Mouse (Mus musculus): Measurements from ENCODE around the gene Cobl. TPM values are rescaled to one million over a fixed set of nuclear protein-coding genes. Genes with fewer than 3 reads are reported as not detected.

Cobl gene
- 11.9 TPM for polyA plus RNA-seq (2014; fragmentation: Illumina TruSeq; extraction: RNeasy Lipid Tissue Mini Kit (QIAGEN cat#74804); ENCODE audit: low read depth, low replicate concordance)

DNA sequence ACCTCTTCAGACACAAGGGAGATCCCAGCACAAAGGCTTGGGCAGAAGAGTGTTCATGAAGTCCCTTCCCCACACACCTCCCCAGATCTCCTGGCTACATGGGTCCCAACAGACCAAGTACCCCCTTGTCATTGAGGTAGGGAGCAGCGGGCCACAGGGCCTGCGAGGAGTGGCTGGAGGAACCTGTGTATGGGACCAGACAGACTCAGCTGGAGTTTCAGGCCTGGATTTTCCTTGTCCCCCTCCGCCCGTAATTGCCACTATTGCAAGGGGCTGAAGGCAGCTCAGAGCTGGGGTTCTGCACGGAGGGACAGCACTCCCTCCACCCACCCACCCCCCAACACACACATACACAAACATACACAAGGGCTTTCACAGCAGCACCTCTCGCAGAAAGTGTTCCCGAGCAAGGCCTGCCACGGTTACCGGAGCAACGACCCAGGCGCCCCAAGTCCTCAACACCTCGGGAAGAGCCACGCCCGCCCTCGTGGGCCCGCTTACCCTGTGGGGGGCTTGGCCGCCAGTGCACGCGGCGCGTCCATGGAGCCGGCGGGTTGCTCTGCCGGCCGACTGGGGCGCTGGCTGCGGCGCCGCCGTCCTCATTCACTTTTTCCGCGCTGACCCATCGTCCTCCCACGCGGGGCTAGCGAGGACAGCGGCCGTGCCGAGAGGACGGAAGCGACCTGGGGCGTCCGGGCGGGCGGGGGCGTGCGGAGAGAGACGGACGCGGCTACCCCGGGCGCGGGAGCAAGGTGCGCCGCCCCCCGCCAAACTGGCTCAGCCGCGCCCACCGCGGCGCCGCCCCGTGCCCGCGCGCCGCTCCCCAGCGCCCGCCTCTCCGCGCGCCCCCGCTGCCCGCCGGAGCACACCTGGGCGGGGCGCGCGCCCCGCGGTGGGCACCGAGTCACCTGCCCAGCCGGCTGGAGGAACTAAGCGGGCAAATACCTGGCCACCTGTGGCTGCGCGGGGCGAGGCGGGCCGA is at the start of gene Cobl:
Cobl (minus strand) TSS at position 780 of the 982 bp plus-strand sequence.

Data from liver, adult 10 weeks (tissue).